Mouse (Mus musculus): ENCODE data around the gene Gm11541. TPM values are rescaled to one million over a fixed set of nuclear protein-coding genes. Genes with fewer than 3 reads are reported as not detected.

Gm11541 gene
- total RNA-seq, 1 experiment = 0.18 TPM

DNA sequence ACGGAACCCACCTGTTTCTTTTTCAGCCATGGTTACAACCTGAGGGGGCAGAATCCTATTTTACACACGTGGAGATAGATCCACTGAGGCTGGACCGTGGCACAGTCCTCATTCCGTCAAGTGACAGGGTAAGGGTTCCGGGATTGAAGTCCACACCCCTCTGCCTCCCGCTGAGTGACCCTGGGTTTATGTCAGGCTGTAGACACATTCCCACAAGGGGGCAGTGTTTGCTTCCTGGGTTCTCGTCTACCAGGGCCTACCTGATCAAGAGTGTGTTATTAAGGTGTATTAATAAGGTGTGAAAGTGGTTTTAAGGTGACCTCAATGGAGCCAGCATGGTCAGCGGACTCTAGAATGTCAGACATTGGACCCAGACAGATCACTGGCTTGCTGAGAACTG lies 28.5 kb upstream of the Gm11541 start:
- H3K4me1 ChIP-seq (ENCODE audit: control insufficient read depth in 2 of 2, insufficient read depth in 2 of 2, low read length in 2 of 2, poor library complexity in 1 of 2) = peaks cover 0 to 3% of the 10 kb centered on the region in 2 experiments; a peak in 2 of 4 replicates
- TF ChIP-seq HCFC1 (IDR thresholded peaks at IDR 0.05; ENCODE audit: borderline replicate concordance, insufficient read depth, low read length) (no peak), CHD2 (IDR thresholded peaks at IDR 0.05; ENCODE audit: low read depth, low read length) (no peak)
- in situ Hi-C loops (cut with MboI; ENCODE audit: low sequenced_read_pairs in 2 of 2, unreplicated experiment in 2 of 2) = no loop called here

DNA sequence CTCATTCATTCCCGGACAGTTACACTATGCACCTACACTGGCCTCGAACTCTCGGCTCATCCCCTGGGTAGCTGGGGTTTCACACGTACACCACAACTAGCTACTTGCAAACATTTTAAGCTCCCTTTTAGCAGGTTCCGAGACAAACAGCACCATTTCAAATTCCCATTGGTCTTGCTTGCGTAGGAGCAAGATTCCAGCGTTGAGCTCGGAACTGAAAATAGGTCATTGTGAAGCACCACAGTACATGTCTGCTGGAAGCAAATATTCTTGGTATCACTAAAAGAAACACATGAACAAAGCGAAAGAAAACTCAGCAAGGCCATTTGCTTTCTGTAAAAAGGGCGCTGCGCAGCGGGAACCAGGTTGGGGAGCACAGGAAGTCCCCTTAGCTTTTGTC lies 26.9 kb upstream of the Gm11541 start:
- in situ Hi-C loops (cut with MboI; ENCODE audit: low sequenced_read_pairs in 2 of 2, unreplicated experiment in 2 of 2) = no loop called here
- Histone ChIP-seq H3K9ac (ENCODE audit: insufficient read depth, low read depth, low read length, poor library complexity, severe bottlenecking) (no peak overlapping the region), H3K4me1 (ENCODE audit: control insufficient read depth in 2 of 2, insufficient read depth in 2 of 2, low read length in 2 of 2, poor library complexity in 1 of 2) (peaks cover 0 to 3% of the 10 kb centered on the region in 2 experiments; a peak in 2 of 4 replicates), H3K4me3 (ENCODE audit: insufficient read depth in 1 of 2, low read depth in 1 of 2, low read length in 2 of 2, poor library complexity in 1 of 2, severe bottlenecking in 1 of 2) (no peak overlapping the region), H3K27ac (ENCODE audit: insufficient read depth, low read depth, low read length, poor library complexity, severe bottlenecking) (no peak overlapping the region), H3K9me3 (ENCODE audit: control insufficient read depth, insufficient read depth, low read depth, low read length) (no peaks in the 10 kb centered on the region), H3K36me3 (ENCODE audit: control insufficient read depth, insufficient read depth, low read length, poor library complexity, severe bottlenecking) (no peaks in the 10 kb centered on the region)
- no peak for DNase-seq (ENCODE audit: low read depth, low spot score)
- no peak for TF ChIP-seq MAFK (IDR thresholded peaks at IDR 0.05; ENCODE audit: insufficient read depth, low read depth, low read length)
- TF ChIP-seq ZNF384 (IDR thresholded peaks at IDR 0.05; ENCODE audit: low read depth, low read length) = no peak
- TF ChIP-seq ZC3H11A (IDR thresholded peaks at IDR 0.05; ENCODE audit: borderline replicate concordance, low read depth, low read length) = no peak
- no peak for TF ChIP-seq HCFC1 (IDR thresholded peaks at IDR 0.05; ENCODE audit: borderline replicate concordance, insufficient read depth, low read length)
- no peak for TF ChIP-seq CHD2 (IDR thresholded peaks at IDR 0.05; ENCODE audit: low read depth, low read length)

More for the DNA sequence above, 28.5 kb upstream of the Gm11541 start:
- Histone ChIP-seq H3K9me3 (ENCODE audit: control insufficient read depth, insufficient read depth, low read depth, low read length) (no peaks in the 10 kb centered on the region), H3K36me3 (ENCODE audit: control insufficient read depth, insufficient read depth, low read length, poor library complexity, severe bottlenecking) (no peaks in the 10 kb centered on the region), H3K9ac (ENCODE audit: insufficient read depth, low read depth, low read length, poor library complexity, severe bottlenecking) (no peak overlapping the region), H3K27ac (ENCODE audit: insufficient read depth, low read depth, low read length, poor library complexity, severe bottlenecking) (no peak overlapping the region), H3K4me3 (ENCODE audit: insufficient read depth in 1 of 2, low read depth in 1 of 2, low read length in 2 of 2, poor library complexity in 1 of 2, severe bottlenecking in 1 of 2) (peak overlapping the region in 1 of 2 experiments; percentile 32; a peak in 1 of 4 replicates)
- DNase-seq (ENCODE audit: low read depth, low spot score) = peak; percentile 87

DNA sequence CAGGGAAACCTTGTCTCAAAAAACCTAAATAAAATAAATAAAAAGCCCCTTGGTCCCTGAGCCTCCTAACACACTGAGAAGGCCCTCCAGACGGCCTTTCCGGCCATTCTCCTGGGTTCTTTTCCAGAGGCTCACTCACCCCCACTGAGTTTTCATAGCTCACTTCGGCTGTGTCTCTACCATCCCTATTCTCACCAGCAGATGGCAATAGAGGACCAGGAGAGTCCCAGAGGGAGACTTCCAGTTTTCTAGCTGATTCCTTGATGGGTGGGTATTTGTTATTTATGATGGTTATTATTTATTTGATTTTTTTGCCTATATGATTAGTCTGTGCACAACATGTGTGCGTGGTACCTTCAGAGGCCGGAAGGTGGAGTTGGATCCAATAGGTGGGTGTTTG lies 26.0 kb upstream of the Gm11541 start:
- Histone ChIP-seq H3K4me1 (ENCODE audit: control insufficient read depth in 2 of 2, insufficient read depth in 2 of 2, low read length in 2 of 2, poor library complexity in 1 of 2) (peaks cover 0 to 3% of the 10 kb centered on the region in 2 experiments; a peak in 2 of 4 replicates), H3K36me3 (ENCODE audit: control insufficient read depth, insufficient read depth, low read length, poor library complexity, severe bottlenecking) (no peaks in the 10 kb centered on the region), H3K9ac (ENCODE audit: insufficient read depth, low read depth, low read length, poor library complexity, severe bottlenecking) (no peak overlapping the region), H3K9me3 (ENCODE audit: control insufficient read depth, insufficient read depth, low read depth, low read length) (no peaks in the 10 kb centered on the region), H3K27ac (ENCODE audit: insufficient read depth, low read depth, low read length, poor library complexity, severe bottlenecking) (no peak overlapping the region), H3K4me3 (ENCODE audit: insufficient read depth in 1 of 2, low read depth in 1 of 2, low read length in 2 of 2, poor library complexity in 1 of 2, severe bottlenecking in 1 of 2) (no peak overlapping the region)
- no peak for TF ChIP-seq HCFC1 (IDR thresholded peaks at IDR 0.05; ENCODE audit: borderline replicate concordance, insufficient read depth, low read length)
- TF ChIP-seq MAFK (IDR thresholded peaks at IDR 0.05; ENCODE audit: insufficient read depth, low read depth, low read length) = no peak
- TF ChIP-seq CHD2 (IDR thresholded peaks at IDR 0.05; ENCODE audit: low read depth, low read length) = no peak
- TF ChIP-seq ZC3H11A (IDR thresholded peaks at IDR 0.05; ENCODE audit: borderline replicate concordance, low read depth, low read length) = no peak
- no peak for TF ChIP-seq ZNF384 (IDR thresholded peaks at IDR 0.05; ENCODE audit: low read depth, low read length)
- DNase-seq (ENCODE audit: low read depth, low spot score) = peak; percentile 73
- in situ Hi-C loops (cut with MboI; ENCODE audit: low sequenced_read_pairs in 2 of 2, unreplicated experiment in 2 of 2) = no loop called here

DNA sequence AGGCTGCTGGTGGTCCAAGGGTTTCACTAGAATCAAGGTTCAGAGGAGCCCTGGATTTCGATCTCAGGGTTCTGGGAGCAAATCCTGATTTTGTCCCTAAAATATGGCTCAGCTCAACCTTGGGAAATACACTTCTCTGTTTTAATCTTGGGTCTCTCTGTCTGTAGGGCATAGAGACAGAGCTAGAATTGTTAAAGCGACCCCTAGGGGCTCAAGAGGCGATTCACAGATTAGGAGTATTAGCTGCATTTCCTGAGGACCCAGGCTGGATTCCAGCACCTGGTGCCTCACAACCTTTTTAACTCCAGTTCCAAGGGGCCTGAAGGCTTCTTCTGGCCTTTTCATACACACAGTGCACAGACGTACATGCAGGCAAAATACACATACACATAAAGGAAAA lies 25.3 kb upstream of the Gm11541 start:
- no peaks in the 10 kb centered on the region for H3K36me3 ChIP-seq (ENCODE audit: control insufficient read depth, insufficient read depth, low read length, poor library complexity, severe bottlenecking)
- H3K4me3 ChIP-seq (ENCODE audit: insufficient read depth in 1 of 2, low read depth in 1 of 2, low read length in 2 of 2, poor library complexity in 1 of 2, severe bottlenecking in 1 of 2) = no peak overlapping the region
- no peak overlapping the region for H3K27ac ChIP-seq (ENCODE audit: insufficient read depth, low read depth, low read length, poor library complexity, severe bottlenecking)
- TF ChIP-seq ZC3H11A (IDR thresholded peaks at IDR 0.05; ENCODE audit: borderline replicate concordance, low read depth, low read length) = no peak
- no peak for TF ChIP-seq HCFC1 (IDR thresholded peaks at IDR 0.05; ENCODE audit: borderline replicate concordance, insufficient read depth, low read length)
- no peaks in the 10 kb centered on the region for H3K9me3 ChIP-seq (ENCODE audit: control insufficient read depth, insufficient read depth, low read depth, low read length)
- no peak overlapping the region for H3K9ac ChIP-seq (ENCODE audit: insufficient read depth, low read depth, low read length, poor library complexity, severe bottlenecking)
- in situ Hi-C loops (cut with MboI; ENCODE audit: low sequenced_read_pairs in 2 of 2, unreplicated experiment in 2 of 2) = no loop called here
- DNase-seq (ENCODE audit: low read depth, low spot score) = peak; percentile 41
- H3K4me1 ChIP-seq (ENCODE audit: control insufficient read depth in 2 of 2, insufficient read depth in 2 of 2, low read length in 2 of 2, poor library complexity in 1 of 2) = peaks cover 0 to 3% of the 10 kb centered on the region in 2 experiments; a peak in 2 of 4 replicates

DNA sequence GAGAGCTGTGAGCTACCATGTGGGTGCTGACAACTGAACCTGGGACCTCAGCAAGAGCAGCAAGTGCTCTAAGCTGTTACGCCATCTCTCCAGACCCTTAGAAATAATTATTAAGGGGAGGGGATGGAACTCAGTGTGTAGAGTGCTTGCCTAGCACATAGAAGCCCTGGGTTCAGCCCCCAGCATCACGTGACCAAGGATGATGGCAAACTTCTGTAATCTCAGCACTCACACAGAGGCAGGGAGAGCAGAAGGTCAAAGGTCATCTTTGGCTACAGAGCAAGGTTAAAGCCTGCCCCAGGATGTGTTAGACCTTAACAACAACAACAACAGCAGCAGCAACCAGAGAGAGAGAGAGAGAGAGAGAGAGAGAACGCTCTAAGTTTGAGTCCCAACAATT lies 24.2 kb upstream of the Gm11541 start:
- Histone ChIP-seq H3K4me3 (ENCODE audit: insufficient read depth in 1 of 2, low read depth in 1 of 2, low read length in 2 of 2, poor library complexity in 1 of 2, severe bottlenecking in 1 of 2) (no peak overlapping the region), H3K9me3 (ENCODE audit: control insufficient read depth, insufficient read depth, low read depth, low read length) (no peaks in the 10 kb centered on the region), H3K36me3 (ENCODE audit: control insufficient read depth, insufficient read depth, low read length, poor library complexity, severe bottlenecking) (no peaks in the 10 kb centered on the region), H3K9ac (ENCODE audit: insufficient read depth, low read depth, low read length, poor library complexity, severe bottlenecking) (no peak overlapping the region), H3K4me1 (ENCODE audit: control insufficient read depth in 2 of 2, insufficient read depth in 2 of 2, low read length in 2 of 2, poor library complexity in 1 of 2) (no peaks in the 10 kb centered on the region; a peak in 2 of 4 replicates), H3K27ac (ENCODE audit: insufficient read depth, low read depth, low read length, poor library complexity, severe bottlenecking) (no peak overlapping the region)
- no peak for DNase-seq (ENCODE audit: low read depth, low spot score)
- TF ChIP-seq CHD2 (IDR thresholded peaks at IDR 0.05; ENCODE audit: low read depth, low read length) (no peak), HCFC1 (IDR thresholded peaks at IDR 0.05; ENCODE audit: borderline replicate concordance, insufficient read depth, low read length) (no peak), MAFK (IDR thresholded peaks at IDR 0.05; ENCODE audit: insufficient read depth, low read depth, low read length) (no peak), ZNF384 (IDR thresholded peaks at IDR 0.05; ENCODE audit: low read depth, low read length) (no peak), ZC3H11A (IDR thresholded peaks at IDR 0.05; ENCODE audit: borderline replicate concordance, low read depth, low read length) (no peak)
- in situ Hi-C loops (cut with MboI; ENCODE audit: low sequenced_read_pairs in 2 of 2, unreplicated experiment in 2 of 2) = no loop called here
